Mouse (Mus musculus) neutrophil, adult 59 days (primary cell): Measurements from ENCODE around the gene Gm5662. TPM values are rescaled to one million over a fixed set of nuclear protein-coding genes. Genes with fewer than 3 reads are reported as not detected.

Experiments
- total RNA-seq, 2 experiments: library from RNA; stranded (reverse); gene quantifications; 1 replicate in 1 of 2; 2 replicates in 1 of 2; pipeline ENCODE4 v1.2.4; 2023

Gene Gm5662
- not detected for total RNA-seq

GRCm38 (mm10) chr12:88274400-88274799 is at the start of gene Gm5662:
TSS of gene Gm5662 (minus strand) at chr12:88274500.

GRCm38 (mm10) chr12:88323926-88324325 is 49.6 kb upstream of the Gm5662 start, which contains the start of gene Gm5039:
TSS of gene Gm5039 (minus strand) at chr12:88324026.

GRCm38 (mm10) chr12:88250000-88250399 is 24.3 kb downstream of the Gm5662 start, which contains the start of gene Gm8332:
TSS of gene Gm8332 (minus strand) at chr12:88250100.

Other genes with a start within 250 kb of the Gm5662 start
- gene Gm2056, start 247.5 kb downstream of the Gm5662 start, total RNA-seq, result not detected
- gene Gm16368, start 190.8 kb downstream of the Gm5662 start, total RNA-seq, result not detected
- gene Gm10436, start 92.4 kb downstream of the Gm5662 start, total RNA-seq, result not detected
- not detected for gene Gm8332, start 24.4 kb downstream of the Gm5662 start, total RNA-seq
- gene Gm5039, start 49.5 kb upstream of the Gm5662 start, total RNA-seq, result not detected
- gene Adck1, start 86.1 kb upstream of the Gm5662 start, total RNA-seq, result 1 to 10 TPM; 4.8 to 7.5 TPM